Mouse (Mus musculus) liver, embryonic 13.5 days (tissue): ENCODE results near the gene Srebf2. TPM values are rescaled to one million over a fixed set of nuclear protein-coding genes. Genes with fewer than 3 reads are reported as not detected.
"Not testable (repeated sequence)": the region's sequence is repeated elsewhere in the genome, so short reads cannot be mapped to it uniquely, and the experiment has no call there.

Experiments used
- ATAC-seq: fragments of 200-750 bp; cut with Nextera tagmentation; 2 replicates; pipeline ENCODE4 v1.8.0; 2017; ENCODE audit warnings: low read depth, mild to moderate bottlenecking, moderate number of reproducible peaks, moderate library complexity
- DNase-seq: peaks from one replicate; pipeline ENCODE4 v3.0.0; 2022
- H3K27ac ChIP-seq: fragments of 300-500 bp; sonication (generic); 2 replicates; pipeline ENCODE4 v1.5.1; 2015; ENCODE audit warnings: moderate library complexity, mild to moderate bottlenecking, inconsistent platforms
- H3K27me3 ChIP-seq: fragments of 300-500 bp; sonication (generic); 2 replicates; pipeline ENCODE4 v1.6.1; 2015; ENCODE audit warnings: mild to moderate bottlenecking, inconsistent platforms
- H3K36me3 ChIP-seq: fragments of 300-500 bp; sonication (generic); 2 replicates; pipeline ENCODE4 v1.6.1; 2015; ENCODE audit warnings: mild to moderate bottlenecking, inconsistent platforms
- H3K4me1 ChIP-seq: fragments of 300-500 bp; sonication (generic); replicated peaks from 2 replicates; pipeline ENCODE4 v1.6.1; 2015; ENCODE audit warnings: inconsistent platforms
- H3K4me2 ChIP-seq: fragments of 300-500 bp; sonication (generic); 2 replicates; pipeline ENCODE4 v1.6.1; 2015; ENCODE audit warnings: inconsistent platforms, mild to moderate bottlenecking, moderate library complexity
- H3K4me3 ChIP-seq: fragments of 300-500 bp; sonication (generic); replicated peaks from 2 replicates; pipeline ENCODE4 v1.5.1; 2015; ENCODE audit warnings: mild to moderate bottlenecking, inconsistent platforms
- H3K9ac ChIP-seq: fragments of 300-500 bp; sonication (generic); 2 replicates; pipeline ENCODE4 v1.6.1; 2015; ENCODE audit warnings: mild to moderate bottlenecking, inconsistent platforms
- H3K9me3 ChIP-seq: fragments of 300-500 bp; sonication (generic); replicated peaks from 2 replicates; pipeline ENCODE4 v1.6.1; 2016; ENCODE audit warnings: inconsistent platforms
- WGBS: fragments of 180-500 bp; shearing (Covaris S2); methylation state at CpG from one replicate; pipeline ENCODE4 v1.1.7; 2015; ENCODE audit not compliant: insufficient replicate concordance; 5-methylcytosine and 5-hydroxymethylcytosine counted together
- polyA plus RNA-seq: library from polyadenylated mRNA; unstranded; fragments of >200 nt; fragmentation: Nextera tagmentation; extraction: Ambion mirVana; gene quantifications from 2 replicates; pipeline ENCODE4 v1.2.1, GENCODE M21; 2015

Srebf2 gene
- polyA plus RNA-seq, 1 experiment from 2014 or later: 64.2 TPM

DNA sequence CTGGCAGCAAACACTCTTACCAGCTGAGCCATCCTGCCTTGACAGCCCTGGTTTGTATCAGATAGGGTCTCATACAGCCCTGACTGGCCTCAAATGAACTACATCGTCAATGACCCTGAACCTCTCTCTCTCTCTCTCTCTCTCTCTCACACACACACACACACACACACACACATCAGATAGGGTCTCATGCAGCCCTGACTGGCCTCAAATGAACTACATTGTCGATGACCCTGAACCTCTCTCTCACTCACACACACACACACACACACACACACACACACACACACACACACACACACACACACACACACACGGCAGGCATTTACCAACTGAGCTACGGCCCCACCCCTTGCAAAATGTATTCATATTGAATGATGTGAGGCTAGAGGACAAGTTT lies 84.1 kb downstream of the Srebf2 start:
- peaks cover 54% of the 10 kb centered on the region for H3K4me1 ChIP-seq
- no peak overlapping the region for H3K4me3 ChIP-seq
- H3K4me2 ChIP-seq: no peak overlapping the region
- no peaks in the 10 kb centered on the region for H3K9me3 ChIP-seq
- H3K27me3 ChIP-seq: peaks cover 4% of the 10 kb centered on the region
- 69% methylated on average over 4 of the region's 4 CpGs for WGBS
- H3K27ac ChIP-seq: peak overlapping the region; percentile 93
- H3K36me3 ChIP-seq: peaks cover 11% of the 10 kb centered on the region
- peak overlapping the region; percentile 75; the same call in 1 of the 2 replicates for H3K9ac ChIP-seq
- DNase-seq: no peak
- no peak for ATAC-seq

DNA sequence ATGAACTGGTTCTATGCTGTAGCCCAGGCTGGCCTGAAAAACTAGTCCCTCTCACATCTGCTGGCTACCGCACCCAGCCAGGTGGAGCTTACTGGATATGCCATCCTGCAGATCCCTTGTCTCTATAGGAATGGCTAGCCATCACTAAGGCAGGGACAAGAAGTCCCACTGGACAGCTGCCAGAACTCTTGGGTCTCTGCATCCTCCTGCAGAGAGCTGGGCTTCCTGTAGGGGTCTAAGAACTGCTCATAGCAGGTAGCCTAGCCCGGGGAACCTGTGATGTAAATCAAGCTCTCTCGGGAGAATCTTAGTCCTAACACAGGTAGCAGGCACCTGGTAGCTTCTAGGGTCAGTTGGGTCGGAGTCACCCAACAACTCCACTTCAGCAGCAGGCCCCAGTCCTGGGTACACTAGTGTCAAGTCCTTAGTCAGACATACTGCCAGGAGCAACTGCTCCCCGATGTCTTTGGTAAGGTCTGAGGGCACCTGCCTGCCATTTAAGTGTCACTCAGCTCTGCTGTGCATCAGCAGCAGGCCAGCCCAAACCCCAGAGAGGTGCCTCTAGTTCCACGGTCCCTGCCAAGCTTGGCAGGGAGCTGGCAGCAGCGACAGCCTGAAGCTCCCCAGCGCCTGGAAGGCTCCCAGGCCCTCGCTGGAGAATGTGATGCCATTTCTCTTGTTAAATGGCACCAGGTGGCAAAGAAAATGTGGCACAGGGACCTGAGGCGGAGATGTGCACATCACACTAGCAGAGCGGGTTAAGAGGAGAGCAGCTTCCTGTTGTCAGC lies 84.8 kb downstream of the Srebf2 start:
- Histone ChIP-seq H3K9ac (0 out of 2 replicates have a peak overlapping the region, but pooled peaks have one; percentile 13), H3K4me1 (peaks cover 54% of the 10 kb centered on the region), H3K4me3 (no peak overlapping the region), H3K9me3 (no peaks in the 10 kb centered on the region), H3K4me2 (no peak overlapping the region), H3K27me3 (peaks cover 2% of the 10 kb centered on the region; the same call in 1 of the 2 replicates), H3K36me3 (peaks cover 11% of the 10 kb centered on the region), H3K27ac (peak overlapping the region; percentile 93)
- ATAC-seq: no peak
- DNase-seq: no peak
- WGBS: 71% methylated on average over 11 of the region's 11 CpGs

GRCm38 (mm10) chr15:82232651-82233050 lies 85.7 kb downstream of the Srebf2 start:
- ATAC-seq: no peak

GRCm38 (mm10) chr15:82235661-82236060 lies 88.7 kb downstream of the Srebf2 start:
- ATAC-seq: peak; percentile 39; the same call in 1 of the 2 replicates
- H3K9ac ChIP-seq: no peak overlapping the region
- peak; percentile 54 for DNase-seq
- peaks cover 31% of the 10 kb centered on the region for H3K36me3 ChIP-seq
- H3K4me2 ChIP-seq: no peak overlapping the region
- no peaks in the 10 kb centered on the region for H3K9me3 ChIP-seq
- no peak overlapping the region for H3K4me3 ChIP-seq
- peaks cover 25% of the 10 kb centered on the region for H3K4me1 ChIP-seq
- no peak overlapping the region for H3K27ac ChIP-seq
- H3K27me3 ChIP-seq: no peaks in the 10 kb centered on the region
- WGBS: 48% methylated on average over 10 of the region's 10 CpGs

More at GRCm38 (mm10) chr15:82232651-82233050, 85.7 kb downstream of the Srebf2 start:
- 0 out of 2 replicates have a peak overlapping the region, but pooled peaks have one; percentile 15 for H3K9ac ChIP-seq
- no peaks in the 10 kb centered on the region for H3K9me3 ChIP-seq
- H3K27me3 ChIP-seq: peaks cover 2% of the 10 kb centered on the region; the same call in 1 of the 2 replicates
- H3K4me3 ChIP-seq: no peak overlapping the region
- DNase-seq: no peak
- 79% methylated on average over 4 of the region's 4 CpGs for WGBS
- peaks cover 49% of the 10 kb centered on the region for H3K4me1 ChIP-seq
- H3K4me2 ChIP-seq: no peak overlapping the region
- peak overlapping the region; percentile 45; the same call in 1 of the 2 replicates for H3K27ac ChIP-seq
- peaks cover 12% of the 10 kb centered on the region for H3K36me3 ChIP-seq

DNA sequence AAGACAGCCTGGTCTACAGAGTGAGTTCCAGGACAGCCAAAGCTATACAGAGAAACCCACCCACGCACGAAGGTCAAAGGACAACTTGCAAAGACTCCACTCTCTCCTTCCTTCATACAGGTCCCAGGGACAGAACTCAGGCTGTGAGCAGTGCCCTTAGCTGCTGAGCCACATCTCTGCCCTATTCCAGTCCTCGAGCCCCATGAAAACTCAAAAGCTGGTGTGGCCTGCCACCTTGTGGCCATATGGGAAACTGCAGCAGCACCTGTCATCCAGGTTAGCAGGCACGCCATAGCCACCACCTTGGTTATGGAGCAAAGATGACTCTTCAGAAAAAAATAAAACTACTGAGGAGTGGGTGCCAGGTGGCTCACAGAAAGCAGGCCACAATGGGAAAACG lies 89.6 kb downstream of the Srebf2 start:
- Histone ChIP-seq H3K27ac (no peak overlapping the region), H3K9ac (no peak overlapping the region), H3K4me3 (no peak overlapping the region), H3K36me3 (peaks cover 40% of the 10 kb centered on the region), H3K4me2 (no peak overlapping the region), H3K27me3 (no peaks in the 10 kb centered on the region), H3K4me1 (peaks cover 23% of the 10 kb centered on the region), H3K9me3 (no peaks in the 10 kb centered on the region)
- 28% methylated on average over 5 of the region's 5 CpGs for WGBS
- ATAC-seq (peak; percentile 53), DNase-seq (peak; percentile 74)

DNA sequence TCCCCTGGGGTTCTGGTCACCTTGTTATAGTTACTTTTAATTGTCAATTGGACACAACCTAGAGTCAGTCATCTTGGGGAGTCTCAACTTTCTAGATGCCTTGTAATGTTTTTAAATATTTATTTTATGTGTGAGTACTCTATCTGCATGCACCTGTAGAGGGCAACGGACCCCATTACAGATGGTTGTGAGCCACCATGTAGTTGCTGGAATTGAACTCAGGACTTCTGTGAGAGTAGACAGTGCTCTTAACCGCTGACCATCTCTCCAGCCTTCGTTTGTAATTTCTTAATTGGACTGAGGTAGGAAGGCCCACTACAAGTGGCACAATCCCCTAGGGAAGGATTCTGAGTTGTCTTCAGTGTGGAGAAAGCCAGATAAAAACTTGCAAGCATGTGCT lies 96.3 kb downstream of the Srebf2 start:
- ATAC-seq (no peak), DNase-seq (no peak)
- Histone ChIP-seq H3K27ac (peak overlapping the region; percentile 88), H3K36me3 (peaks cover 23% of the 10 kb centered on the region), H3K4me2 (peak overlapping the region; percentile 94), H3K27me3 (no peaks in the 10 kb centered on the region), H3K9ac (peak overlapping the region; percentile 80), H3K9me3 (no peaks in the 10 kb centered on the region), H3K4me1 (peaks cover 31% of the 10 kb centered on the region), H3K4me3 (peak overlapping the region; percentile 73)
- 65% methylated on average over 3 of the region's 3 CpGs for WGBS

DNA sequence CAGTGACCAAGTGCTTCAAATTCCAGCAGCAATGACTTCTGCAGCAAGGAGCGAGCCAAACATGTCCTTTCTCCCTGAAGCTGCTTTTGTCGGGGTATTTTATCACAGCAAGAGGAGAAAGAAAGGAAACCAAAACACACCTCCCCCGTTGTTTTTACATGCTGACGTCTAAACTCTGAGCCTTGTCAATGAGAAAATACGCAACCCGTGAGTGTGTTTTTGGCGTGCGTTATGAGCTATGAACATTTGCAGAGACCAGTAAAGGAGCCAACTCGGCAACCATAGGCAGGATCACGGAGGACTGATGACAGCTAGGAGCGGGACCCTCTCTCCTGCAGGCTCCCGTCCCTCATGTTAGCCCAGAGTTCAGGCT lies 96.7 kb downstream of the Srebf2 start:
- Histone ChIP-seq H3K36me3 (peaks cover 19% of the 10 kb centered on the region), H3K9me3 (no peaks in the 10 kb centered on the region), H3K4me2 (peak overlapping the region; percentile 94), H3K9ac (peak overlapping the region; percentile 80), H3K4me1 (peaks cover 31% of the 10 kb centered on the region), H3K27me3 (no peaks in the 10 kb centered on the region), H3K27ac (peak overlapping the region; percentile 88), H3K4me3 (peak overlapping the region; percentile 73)
- DNase-seq: no peak
- no peak for ATAC-seq
- 6% methylated on average over 12 of the region's 12 CpGs for WGBS

GRCm38 (mm10) chr15:82244115-82244804 lies 97.3 kb downstream of the Srebf2 start, which contains the start of gene Cenpm:
Gene Cenpm, minus strand, starts transcription at chr15:82244748.
- Histone ChIP-seq H3K9me3 (no peaks in the 10 kb centered on the region), H3K4me1 (peaks cover 31% of the 10 kb centered on the region), H3K27me3 (no peaks in the 10 kb centered on the region), H3K36me3 (peaks cover 15% of the 10 kb centered on the region; the same call in 1 of the 2 replicates), H3K4me3 (peak within 1 kb of the TSS; percentile 73), H3K27ac (peak within 1 kb of the TSS; percentile 88), H3K4me2 (peak within 1 kb of the TSS; percentile 94), H3K9ac (peak within 1 kb of the TSS; percentile 80)
- ATAC-seq (peak; percentile 95), DNase-seq (peak; percentile 89)
- under 1% methylated on average over 64 of the region's 65 CpGs for WGBS

DNA sequence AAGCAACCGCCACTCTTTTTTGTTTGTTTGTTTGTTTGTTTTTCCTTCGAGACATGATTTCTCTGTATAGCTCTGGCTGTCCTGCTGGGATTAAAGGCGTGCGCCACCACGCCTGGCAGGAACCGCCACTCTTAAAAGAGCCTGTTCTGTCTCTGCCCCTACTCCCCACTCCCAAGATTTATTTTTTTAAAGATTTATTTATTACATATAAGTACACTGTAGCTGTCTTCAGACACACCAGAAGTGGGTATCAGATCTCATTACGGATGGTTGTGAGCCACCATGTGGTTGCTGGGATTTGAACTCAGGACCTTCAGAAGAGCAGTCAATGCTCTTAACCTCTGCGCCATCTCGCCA lies 97.8 kb downstream of the Srebf2 start:
- H3K27me3 ChIP-seq, H3K9me3 ChIP-seq, ATAC-seq, DNase-seq: not testable (repeated sequence)
- peaks cover 31% of the 10 kb centered on the region for H3K4me1 ChIP-seq
- peak overlapping the region; percentile 94 for H3K4me2 ChIP-seq
- peak overlapping the region; percentile 80 for H3K9ac ChIP-seq
- H3K36me3 ChIP-seq: peaks cover 13% of the 10 kb centered on the region; the same call in 1 of the 2 replicates
- H3K27ac ChIP-seq: peak overlapping the region; percentile 88
- H3K4me3 ChIP-seq: peak overlapping the region; percentile 73
- 22% methylated on average over 9 of the region's 9 CpGs for WGBS

GRCm38 (mm10) chr15:82247131-82247776 lies 100.3 kb downstream of the Srebf2 start:
- Histone ChIP-seq H3K4me1 (peaks cover 23% of the 10 kb centered on the region), H3K4me2 (no peak overlapping the region), H3K27me3 (no peaks in the 10 kb centered on the region), H3K36me3 (no peaks in the 10 kb centered on the region), H3K9ac (0 out of 2 replicates have a peak overlapping the region, but pooled peaks have one; percentile 9), H3K4me3 (no peak overlapping the region), H3K27ac (no peak overlapping the region), H3K9me3 (no peaks in the 10 kb centered on the region; the same call in 1 of the 2 replicates)
- no peak for DNase-seq
- no peak for ATAC-seq
- 57% methylated on average over 3 of the region's 3 CpGs for WGBS

DNA sequence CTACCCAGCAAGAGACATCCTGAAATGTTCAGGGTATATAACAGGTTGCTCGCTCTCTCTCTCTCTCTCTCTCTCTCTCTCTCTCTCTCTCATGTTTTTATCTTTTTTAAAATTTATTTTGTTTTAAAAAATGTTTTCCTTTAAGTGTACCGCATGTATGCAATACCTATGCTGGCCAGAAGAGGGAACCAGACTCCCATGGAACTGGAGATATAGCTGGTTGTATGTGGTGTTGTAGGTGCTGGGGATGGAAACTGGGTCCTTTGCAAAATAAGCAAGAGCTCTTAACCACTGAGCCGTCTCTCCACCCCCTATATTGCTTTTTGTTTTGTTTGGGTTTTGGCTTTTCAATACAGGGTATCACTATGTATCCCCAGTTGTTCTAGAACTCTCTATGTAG lies 104.6 kb downstream of the Srebf2 start:
- 75% methylated on average over 3 of the region's 3 CpGs for WGBS
- no peak for ATAC-seq
- H3K36me3 ChIP-seq: no peaks in the 10 kb centered on the region
- H3K9ac ChIP-seq: no peak overlapping the region
- H3K4me2 ChIP-seq: no peak overlapping the region
- H3K27me3 ChIP-seq: peaks cover 17% of the 10 kb centered on the region
- H3K9me3 ChIP-seq: no peaks in the 10 kb centered on the region; the same call in 1 of the 2 replicates
- H3K4me1 ChIP-seq: no peaks in the 10 kb centered on the region
- no peak for DNase-seq
- H3K4me3 ChIP-seq: no peak overlapping the region
- no peak overlapping the region for H3K27ac ChIP-seq
